Mouse (Mus musculus): ENCODE measurements around the gene Ifngr2. TPM values are rescaled to one million over a fixed set of nuclear protein-coding genes. Genes with fewer than 3 reads are reported as not detected.
"Not testable (repeated sequence)": the region's sequence is repeated elsewhere in the genome, so short reads cannot be mapped to it uniquely, and the experiment has no call there.

Ifngr2 gene
- total RNA-seq (2022), result 10 to 100 TPM; 25.2 to 37.4 (median 32.2) TPM

DNA sequence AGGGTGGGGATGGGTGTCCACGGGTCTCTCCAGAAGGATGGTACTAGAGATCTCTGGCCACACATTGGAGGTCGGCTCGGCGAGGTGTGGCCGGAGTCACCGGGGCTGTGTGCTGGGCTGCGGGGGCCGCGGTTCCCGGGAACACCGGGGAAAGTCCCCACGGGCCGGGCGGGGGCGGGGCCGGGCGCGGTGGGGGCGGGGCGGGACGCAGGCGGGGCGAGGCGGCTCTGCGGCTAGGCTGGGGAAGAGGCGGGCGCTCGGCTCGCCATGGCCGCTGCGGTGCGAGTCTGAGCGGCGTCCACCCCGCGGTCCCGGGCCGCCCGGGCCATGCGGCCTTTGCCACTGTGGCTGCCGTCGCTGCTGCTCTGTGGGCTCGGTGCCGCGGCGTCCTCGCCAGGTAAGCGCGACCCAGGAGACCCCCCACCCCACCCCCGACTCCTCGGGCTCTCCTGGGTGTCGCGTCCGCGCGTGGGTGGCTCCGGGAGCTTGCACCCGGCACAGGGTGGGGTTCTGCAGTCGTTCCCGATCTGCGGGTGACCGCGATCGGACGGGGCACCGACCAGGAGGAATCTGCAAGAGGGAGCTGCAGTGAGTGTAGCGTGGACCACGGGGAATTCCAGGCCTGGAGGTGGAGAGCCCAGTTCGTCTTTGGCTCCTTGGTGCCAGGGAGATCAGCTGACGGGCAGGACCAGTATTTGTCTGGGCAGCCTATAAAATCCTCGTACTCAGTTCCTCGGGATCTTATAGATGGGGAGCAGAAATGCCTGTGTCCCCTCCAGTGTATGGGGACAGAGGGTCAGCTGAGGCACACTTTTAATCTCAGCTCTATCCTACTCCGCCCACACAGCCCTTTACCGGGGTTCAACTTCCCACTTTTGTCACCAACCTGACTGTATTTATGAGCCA is at the start of gene Ifngr2:
TSS of gene Ifngr2 (plus strand) at position 237 of the 906 bp plus-strand sequence.
- DNase-seq (ENCODE audit: low spot score in 2 of 2), result peak; percentile 38 to 43

DNA sequence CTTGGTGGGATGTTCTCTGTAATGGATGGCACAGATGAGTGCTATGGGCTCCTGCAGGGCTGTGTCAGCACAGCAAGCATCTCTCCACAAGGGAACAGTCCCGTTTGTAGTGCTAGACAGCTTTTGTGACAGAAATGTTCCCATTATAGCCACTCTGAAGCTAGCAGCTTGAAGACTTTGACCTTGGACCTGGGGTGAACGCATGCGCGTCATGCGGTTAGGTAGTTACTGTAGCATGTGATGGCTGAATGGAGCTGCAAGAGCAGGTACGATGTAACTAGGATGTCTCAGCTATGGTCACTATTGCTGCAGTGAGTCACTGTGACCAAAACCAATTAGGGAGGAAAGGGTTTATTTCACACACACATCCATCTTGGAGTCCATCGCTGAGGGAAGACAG is 48.8 kb upstream of the Ifngr2 start:
- no peak for DNase-seq (ENCODE audit: low spot score in 2 of 2)

DNA sequence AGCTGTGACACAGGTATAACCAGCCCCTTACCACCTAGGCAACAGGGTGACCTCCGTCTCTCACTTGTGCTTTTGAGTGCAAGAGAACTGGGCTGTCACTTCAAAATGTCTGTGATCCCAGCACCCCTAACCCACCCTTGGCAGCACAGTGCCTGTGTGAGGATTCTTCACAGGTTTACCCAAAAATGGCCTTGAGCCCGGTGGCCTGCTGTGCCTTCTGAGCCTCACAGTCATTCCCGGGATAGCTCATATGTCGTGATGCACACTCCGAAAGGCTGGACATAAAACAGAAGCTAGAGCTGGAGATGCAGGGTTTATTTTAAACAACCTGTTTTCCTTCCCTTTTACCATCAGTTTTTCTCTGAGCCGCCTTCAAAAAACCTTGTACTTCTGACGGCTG is 42.2 kb upstream of the Ifngr2 start:
- DNase-seq (ENCODE audit: low spot score in 2 of 2), result no peak

DNA sequence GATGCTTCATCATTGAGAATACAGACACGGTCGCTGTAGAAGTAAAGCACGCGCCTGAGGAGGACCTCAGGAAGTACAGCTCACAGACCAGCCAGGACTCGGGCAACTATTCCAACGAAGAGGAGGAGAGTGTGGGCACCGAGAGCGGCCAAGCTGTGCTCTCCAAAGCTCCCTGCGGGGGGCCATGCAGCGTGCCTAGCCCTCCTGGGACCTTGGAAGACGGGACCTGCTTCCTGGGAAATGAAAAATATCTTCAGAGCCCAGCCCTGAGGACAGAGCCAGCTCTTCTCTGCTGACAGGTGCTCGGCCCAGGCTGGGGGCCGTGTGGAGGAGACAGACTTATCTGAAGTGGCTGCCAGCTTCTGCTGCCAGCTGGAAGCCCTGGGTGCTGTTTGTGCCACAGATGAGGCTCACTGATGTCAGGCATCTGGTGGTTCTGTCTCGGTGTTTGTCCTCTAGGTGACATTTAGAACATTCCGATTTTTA is 41.7 kb upstream of the Ifngr2 start:
- no peak for DNase-seq (ENCODE audit: low spot score in 2 of 2)

DNA sequence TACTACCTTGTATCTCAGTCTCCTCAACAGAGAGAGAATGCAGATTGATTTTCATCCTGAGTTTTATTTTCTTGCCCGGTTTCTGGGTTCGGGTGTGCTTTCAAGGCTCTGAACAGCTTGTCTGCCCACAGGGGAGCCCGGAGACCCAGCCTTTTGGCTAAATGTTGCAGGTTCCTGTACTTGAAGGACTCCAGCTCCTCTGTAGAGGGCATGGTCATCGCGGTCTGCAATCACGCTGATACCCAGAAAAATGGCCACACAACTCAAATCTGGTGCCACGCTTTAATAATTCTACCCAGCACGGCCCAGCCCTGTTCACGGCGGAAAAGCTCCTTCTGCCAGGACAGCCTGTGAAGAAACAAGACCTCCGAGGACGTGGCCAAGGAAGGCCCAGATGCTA is 40.5 kb upstream of the Ifngr2 start:
- no peak for DNase-seq (ENCODE audit: low spot score in 2 of 2)

DNA sequence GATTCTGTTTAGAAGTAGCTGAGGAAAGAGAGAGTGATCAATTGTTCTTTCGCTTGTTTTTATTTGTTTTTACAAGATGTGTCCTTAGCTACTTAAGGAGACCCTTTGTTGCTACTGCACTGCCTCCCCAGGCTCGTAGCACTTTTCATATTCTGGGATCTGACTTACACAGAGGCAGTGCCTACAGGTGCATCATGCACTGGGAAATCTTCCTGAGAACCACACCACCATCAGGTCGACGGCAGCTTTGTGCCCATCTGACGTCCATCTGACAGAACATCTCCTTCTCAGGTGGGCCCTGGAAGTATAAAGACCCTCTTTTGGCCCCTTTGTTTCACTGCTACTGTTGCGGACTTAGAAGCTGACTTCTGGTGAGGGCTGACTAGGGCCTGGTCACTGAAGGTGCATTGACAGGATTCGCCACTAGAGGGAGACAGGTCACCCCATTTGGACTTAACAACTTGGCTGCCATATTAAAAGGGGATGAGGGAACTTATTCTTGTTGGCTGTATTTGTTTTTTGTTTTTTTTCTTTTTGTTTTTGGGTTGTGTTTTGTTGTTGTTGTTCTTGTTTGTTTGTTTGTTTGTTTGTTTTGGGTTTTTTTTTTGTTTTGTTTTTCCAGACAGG is 34.6 kb upstream of the Ifngr2 start:
- peak; percentile 50 to 72 for DNase-seq (ENCODE audit: low spot score in 2 of 2)

DNA sequence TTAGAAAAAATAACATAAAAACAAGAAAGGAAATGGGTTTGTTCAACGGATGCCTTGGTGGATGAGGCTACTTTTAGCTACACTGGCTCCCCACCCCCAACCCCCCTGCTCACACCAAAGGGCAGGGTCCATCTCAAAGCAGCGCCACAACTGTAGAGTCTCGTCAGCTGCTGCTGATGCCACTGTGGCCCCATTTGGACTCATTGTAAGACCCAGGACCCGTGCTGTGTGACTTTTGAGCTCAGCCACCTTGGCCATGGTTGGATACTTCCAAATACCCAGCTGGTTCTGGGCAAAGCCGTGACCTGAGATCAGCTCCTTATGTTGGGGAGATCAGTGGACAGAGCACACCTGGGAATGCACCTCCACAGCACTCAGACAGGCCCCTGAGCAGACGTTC is 33.8 kb upstream of the Ifngr2 start:
- DNase-seq (ENCODE audit: low spot score in 2 of 2), result no peak

DNA sequence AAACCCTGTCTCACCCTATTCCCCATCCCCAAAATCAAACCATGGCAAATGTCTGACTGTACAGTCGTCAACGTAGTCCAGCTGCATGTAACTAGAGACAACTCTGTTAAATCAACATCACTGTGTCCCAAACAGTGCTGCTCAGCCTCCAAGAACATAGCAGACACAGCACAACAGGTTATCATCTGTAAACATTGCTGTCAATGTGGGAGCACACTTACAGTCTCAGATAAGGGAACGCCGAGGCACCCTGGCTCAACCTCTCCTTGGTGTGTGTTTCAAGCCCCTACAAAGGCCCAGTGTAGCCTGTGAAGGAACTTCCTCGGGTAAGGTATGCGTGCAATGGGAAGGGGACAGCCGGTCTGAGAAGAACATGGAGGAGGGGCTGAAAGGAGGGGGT is 29.9 kb upstream of the Ifngr2 start:
- no peak for DNase-seq (ENCODE audit: low spot score in 2 of 2)

DNA sequence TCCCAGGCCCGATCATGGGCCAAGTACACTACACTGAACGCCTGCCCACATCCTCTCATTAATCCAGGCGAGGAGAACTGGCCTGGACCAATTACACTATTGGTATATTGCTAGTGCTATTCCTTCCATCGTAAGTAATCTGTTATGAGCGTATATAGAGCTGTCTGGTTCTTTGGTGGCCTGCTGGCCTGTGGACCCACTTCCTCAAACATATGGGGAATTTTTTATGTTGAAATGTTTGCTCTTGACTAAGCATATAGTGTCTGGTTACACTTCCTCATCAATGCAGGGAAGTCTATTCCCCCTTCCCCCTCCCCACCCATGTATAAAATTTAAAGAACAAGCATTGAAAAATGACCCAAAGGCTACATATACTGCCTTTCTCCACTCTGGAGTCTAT is 24.8 kb upstream of the Ifngr2 start:
- no peak for DNase-seq (ENCODE audit: low spot score in 2 of 2)

DNA sequence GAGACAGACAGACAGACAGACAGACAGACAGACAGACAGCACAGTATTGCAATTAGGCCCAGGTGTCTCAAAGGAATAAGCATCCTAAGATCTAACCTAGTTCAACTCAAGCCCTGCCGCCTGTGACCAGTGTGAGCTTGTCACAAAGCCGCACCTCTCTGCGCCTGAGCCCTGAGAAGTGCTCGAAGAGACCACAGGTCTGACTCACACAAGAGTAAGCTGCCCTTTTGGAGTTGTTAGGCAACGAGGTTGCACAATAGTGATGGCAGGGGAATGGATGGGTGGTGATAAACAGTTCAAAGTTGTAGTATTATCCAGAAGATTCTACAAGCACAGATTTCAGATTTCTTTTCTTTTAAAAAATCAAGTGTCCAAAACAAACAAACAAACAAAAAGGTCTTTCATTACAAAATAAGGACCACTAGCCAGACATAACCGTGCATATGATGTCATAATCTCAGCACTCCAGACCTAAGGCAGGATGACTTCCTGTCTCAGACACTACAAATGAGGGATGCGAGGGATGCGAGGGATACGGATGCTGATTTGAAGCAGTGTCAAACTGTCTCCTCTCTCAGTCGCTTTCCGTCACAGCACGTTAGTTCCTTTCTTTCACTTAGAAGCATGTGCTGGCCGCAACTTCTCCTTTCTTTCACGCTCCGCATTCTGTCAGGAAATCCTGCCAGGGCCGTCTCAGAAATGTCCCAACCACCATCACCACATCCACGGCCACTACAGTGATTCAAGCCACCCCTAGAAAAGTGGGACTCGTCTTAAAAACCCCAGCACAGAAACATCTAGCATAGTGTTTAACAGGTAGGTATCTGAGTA is 24.2 kb upstream of the Ifngr2 start:
- DNase-seq (ENCODE audit: low spot score in 2 of 2), result no peak

DNA sequence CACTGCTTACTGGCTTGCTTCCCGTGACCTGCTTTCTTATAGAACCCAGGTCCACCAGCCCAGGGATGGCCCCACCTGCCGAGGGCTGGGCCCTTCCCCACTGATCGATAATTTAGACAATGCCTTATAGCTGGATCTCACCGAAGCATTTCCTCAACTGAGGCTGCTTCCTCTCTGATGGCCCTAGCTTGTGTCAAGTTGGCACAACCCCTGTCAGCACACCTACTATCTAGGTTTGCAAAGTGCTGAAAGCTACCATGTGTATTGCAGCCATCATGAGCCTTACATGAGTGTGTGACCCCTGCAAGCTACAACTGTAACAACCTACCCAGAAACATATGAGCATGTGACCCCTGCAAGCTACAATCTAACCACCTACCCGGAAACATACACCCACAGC is 22.7 kb upstream of the Ifngr2 start:
- DNase-seq (ENCODE audit: low spot score in 2 of 2), result no peak

DNA sequence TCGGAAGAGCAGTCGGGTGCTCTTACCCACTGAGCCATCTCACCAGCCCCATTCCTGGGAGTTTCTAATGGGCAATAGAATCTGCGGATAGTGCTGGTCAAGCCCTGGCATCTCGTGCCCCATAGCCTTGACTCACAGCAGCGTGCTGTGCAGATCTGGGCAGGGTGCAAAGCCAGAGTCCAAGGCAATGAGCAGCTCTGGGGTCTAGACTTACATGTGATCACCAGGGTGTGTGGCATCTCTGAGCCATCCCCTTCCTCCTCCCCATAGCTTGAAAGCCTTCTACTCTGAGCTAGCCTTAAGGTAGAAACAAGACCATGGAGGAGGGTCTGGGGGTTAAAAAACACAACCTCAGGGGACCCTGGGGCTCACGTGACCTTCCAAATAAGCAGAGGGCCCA is 20.6 kb upstream of the Ifngr2 start:
- DNase-seq (ENCODE audit: low spot score in 2 of 2), result no peak

DNA sequence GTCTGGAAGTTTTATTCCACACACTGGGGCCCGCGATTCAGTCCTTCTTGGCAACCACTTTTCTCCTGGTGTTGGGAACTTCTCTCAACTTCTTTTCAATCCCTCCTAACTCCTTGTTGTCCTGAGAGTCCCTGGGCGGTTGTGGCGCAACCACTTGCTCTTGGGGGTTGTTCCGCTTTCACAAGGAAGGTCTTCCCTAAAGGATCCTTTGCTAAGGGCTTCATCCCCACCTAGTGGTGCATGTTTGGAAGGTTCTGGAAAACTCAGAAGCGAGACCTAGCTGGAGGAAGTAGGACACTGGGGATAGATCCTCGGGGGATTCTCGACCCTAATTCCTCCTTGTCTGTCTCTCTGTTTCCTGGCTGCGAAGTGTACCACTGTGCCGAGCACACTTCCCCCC is 19.8 kb upstream of the Ifngr2 start:
- DNase-seq (ENCODE audit: low spot score in 2 of 2), result no peak

DNA sequence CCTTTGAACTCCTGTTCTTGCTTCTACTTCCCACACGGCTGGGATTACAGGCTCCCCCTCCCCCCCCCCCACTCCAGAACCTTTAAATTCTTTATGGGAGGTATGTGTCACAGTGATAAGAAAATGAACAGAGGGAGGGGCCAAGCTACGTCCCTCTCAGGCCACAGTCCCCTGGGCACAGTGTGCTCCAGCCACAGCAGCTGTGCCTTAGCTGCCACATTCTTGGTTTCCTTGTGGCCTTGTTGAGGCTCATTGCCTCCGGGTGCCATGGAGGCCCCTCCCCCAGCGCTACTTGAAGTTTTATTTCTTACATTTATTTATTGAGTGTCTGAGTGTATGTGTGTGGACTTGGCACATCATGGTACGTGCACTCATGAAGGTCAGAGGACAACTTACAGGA is 19.4 kb upstream of the Ifngr2 start:
- DNase-seq (ENCODE audit: low spot score in 2 of 2), result no peak

DNA sequence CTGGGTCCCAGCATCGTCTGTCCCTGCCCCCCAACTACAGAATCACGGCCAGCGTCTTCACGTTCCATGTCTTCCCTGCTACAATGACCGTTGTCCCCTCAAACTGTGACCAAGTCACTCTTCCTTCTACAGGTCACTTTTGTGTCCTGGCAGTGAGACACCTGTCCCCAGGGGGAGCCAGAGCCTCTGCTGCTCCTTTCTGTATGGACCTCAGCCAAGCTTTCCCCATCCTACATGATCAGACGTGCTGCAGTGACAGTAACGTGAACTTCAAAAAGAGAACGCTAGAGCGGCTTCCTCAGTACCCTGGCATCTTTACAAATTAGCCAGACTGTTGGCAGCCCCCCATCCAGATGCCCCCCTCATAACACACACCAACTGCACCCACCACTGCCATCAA is 18.3 kb upstream of the Ifngr2 start:
- DNase-seq (ENCODE audit: low spot score in 2 of 2), result no peak

DNA sequence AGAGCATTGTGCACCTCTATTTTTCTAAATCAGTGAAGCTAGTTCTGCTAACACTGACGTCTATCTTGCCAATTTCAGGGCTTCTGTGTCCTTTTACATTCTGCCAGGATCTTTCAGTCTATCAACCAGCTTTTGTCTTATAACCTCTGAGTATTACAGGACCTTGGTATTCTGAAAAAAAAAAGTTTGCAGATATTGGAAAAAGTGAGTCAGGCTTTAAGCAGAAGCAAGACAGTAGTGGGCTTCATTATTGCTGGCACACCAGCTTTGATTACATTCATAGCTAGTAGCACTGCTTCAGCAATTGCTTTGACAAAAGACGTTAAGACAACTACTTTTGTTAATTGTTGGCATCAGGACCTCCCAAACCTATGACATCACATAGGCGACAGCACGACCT is 16.0 kb upstream of the Ifngr2 start:
- not testable (repeated sequence) for DNase-seq (ENCODE audit: low spot score in 2 of 2)

DNA sequence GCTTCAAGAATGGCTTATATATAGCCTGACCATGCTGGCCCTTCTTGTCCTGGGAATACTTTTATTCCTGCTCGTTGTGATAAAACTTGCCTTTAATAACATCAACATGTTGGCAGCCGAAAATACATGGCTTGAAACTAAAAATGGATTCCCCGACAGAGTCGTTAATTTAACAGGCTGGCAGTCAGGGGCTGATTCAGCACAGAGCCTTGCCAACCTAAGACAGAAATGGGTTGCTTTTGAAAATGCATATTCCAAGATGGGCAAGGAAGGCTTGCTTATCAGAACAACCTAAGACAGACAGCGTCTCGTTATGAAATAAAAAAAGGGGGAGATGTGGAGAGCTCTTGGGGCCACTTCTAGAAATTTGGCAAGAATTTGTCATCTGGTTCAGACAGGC is 15.0 kb upstream of the Ifngr2 start:
- DNase-seq (ENCODE audit: low spot score in 2 of 2), result no peak

DNA sequence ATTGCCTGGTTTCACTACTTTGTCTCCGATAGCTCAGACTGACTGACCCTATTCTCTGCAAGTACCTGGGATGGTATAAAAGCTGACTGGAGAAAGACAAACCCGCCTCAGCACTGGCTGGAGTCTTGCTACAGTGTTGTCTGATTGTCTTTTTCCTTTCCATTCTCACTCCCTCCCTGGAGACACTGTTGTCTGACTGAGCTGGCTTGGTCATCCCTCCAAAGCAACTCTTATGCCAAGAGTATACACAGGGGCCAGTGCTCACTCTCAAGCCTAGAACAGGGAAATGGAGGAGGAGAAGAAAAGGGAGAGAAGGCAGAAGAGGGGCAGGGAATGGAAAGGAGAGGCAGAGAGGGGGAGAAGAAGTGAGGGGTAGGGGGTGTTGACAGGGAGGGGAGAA is 14.4 kb upstream of the Ifngr2 start:
- DNase-seq (ENCODE audit: low spot score in 2 of 2), result no peak

DNA sequence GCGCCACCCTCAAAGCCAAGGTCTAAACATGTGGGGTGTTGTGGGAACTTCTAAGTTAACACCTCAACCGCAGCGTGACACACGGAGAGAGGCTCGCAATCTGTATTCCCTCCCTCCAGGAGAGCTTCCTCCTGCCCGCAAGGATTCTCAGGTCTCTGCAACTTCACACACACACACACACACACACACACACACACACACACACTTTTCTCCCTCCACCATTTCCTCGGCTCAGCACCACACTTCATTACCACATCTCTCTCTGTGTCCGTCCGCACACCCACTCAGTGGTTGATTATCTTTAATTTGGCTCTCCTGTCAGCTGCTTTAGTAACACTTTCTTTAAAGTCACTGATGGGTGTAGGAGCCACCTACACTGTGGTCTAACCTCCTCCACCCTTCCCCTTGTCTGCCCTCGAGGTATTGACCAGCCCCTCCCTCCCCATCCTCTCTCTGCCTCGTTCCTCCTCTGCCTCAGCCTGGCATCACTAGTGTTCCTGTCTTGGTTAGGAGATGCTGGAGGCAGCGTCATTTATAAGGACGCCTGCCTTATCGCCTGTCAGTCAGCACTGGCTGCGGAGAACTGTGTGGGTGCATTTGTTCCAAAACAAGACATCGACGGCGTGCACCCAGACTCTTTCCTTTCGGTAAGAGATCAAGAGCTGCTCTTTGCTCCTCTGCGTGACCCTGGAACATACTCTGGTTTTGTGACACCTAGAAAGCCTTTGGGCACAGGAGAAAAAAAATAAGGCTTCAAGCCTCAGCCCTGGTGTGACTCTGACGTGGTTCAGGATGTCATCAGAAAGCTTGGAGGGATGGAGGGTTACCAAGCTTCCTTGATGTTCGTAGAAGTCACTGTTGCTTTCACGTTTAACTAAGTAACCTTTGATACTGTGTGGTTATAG is 13.5 kb upstream of the Ifngr2 start:
- DNase-seq (ENCODE audit: low spot score in 2 of 2), result no peak

DNA sequence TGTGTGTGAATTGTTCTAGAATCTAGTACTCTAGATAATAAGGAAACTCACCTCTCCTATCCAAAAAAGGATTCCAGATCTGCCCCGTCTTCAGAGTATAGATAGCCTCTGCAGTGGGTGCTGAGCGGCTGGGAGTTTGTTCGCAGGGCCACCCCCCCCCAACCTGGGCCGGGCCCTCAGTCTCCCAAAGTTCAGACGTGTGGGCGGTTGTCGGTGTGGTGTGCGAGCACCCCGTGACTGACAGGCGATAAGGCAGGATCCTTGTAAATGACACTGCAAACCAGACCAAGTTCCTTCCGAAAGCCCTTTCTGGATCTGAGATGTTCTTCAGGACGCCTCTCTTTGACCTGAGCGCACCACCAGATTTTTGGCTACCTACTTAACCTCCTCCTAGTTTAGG is 12.4 kb upstream of the Ifngr2 start:
- no peak for DNase-seq (ENCODE audit: low spot score in 2 of 2)

DNA sequence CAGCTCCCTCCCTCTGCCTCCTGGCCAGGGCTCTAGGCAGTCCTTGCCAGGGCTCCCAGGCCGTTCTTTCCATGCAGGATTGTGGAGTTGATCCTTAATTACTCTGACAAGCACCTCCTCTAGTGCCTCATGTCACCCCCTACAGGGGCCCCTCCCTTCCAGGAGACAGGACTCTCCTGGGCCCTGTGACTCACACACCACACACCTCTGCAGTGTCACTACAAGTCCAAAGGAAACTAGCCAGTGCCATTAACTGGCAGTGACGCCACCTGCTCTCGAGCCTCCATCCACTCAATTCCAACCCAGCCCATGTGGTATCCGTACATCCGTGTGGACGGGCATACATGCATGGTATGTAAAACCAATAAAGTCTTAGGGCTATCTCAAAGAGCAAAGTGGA is 12.0 kb upstream of the Ifngr2 start:
- no peak for DNase-seq (ENCODE audit: low spot score in 2 of 2)
